Mouse (Mus musculus) liver, embryonic 14.5 days (tissue): ENCODE measurements around the gene Lcat. TPM values are rescaled to one million over a fixed set of nuclear protein-coding genes. Genes with fewer than 3 reads are reported as not detected.
A peak's percentile ranks its signal among the peaks of the same experiment; 100 is the strongest.

Experiments used
- ATAC-seq: fragments of 200-750 bp; cut with Nextera tagmentation; 2 replicates; pipeline ENCODE4 v1.8.0; 2017; ENCODE audit warnings: moderate number of reproducible peaks, mild to moderate bottlenecking, moderate library complexity; ENCODE audit not compliant: insufficient read depth
- DNase-seq, 3 experiments: peaks; one replicate each; pipeline ENCODE4 v3.0.0-alpha.2; 2012 to 2013; ENCODE audit warnings: low read depth in 3 of 3, low spot score in 3 of 3
- H3K27ac ChIP-seq: fragments of 300-500 bp; sonication (generic); 2 replicates; pipeline ENCODE4 v1.5.1; 2014; ENCODE audit warnings: moderate library complexity, mild to moderate bottlenecking, control low read depth, inconsistent platforms
- H3K27me3 ChIP-seq: fragments of 300-500 bp; sonication (generic); 2 replicates; pipeline ENCODE4 v1.6.1; 2014; ENCODE audit warnings: mild to moderate bottlenecking, low read length, moderate library complexity; ENCODE audit not compliant: control insufficient read depth, insufficient read depth
- H3K36me3 ChIP-seq: fragments of 300-500 bp; sonication (generic); replicated peaks from 2 replicates; pipeline ENCODE4 v1.6.1; 2014; ENCODE audit warnings: low read depth; ENCODE audit not compliant: control insufficient read depth, insufficient read depth
- H3K4me1 ChIP-seq, 2 experiments: fragments of 200-500 bp in 1 of 2; fragments of 300-500 bp in 1 of 2; sonication (generic) in 1 of 2; replicated peaks; 2 replicates each; pipeline ENCODE4 v1.6.1; 2012 to 2014; ENCODE audit warnings: antibody characterized with exemption in 1 of 2, inconsistent platforms in 1 of 2, low read length in 1 of 2; ENCODE audit not compliant: control insufficient read depth in 2 of 2, insufficient read depth in 2 of 2
- H3K4me2 ChIP-seq: fragments of 300-500 bp; sonication (generic); 2 replicates; pipeline ENCODE4 v1.6.1; 2014; ENCODE audit warnings: low read depth, mild to moderate bottlenecking, control low read depth, moderate library complexity
- H3K4me3 ChIP-seq, 2 experiments: fragments of 200-500 bp in 1 of 2; fragments of 300-500 bp in 1 of 2; sonication (generic) in 1 of 2; 2 replicates each; pipeline ENCODE4 v1.5.1; 2012 to 2014; ENCODE audit warnings: low read depth in 2 of 2, low read length in 2 of 2, mild to moderate bottlenecking in 2 of 2, control low read depth in 1 of 2, inconsistent platforms in 1 of 2, moderate library complexity in 1 of 2; ENCODE audit not compliant: insufficient read depth in 1 of 2
- H3K9ac ChIP-seq: fragments of 300-500 bp; sonication (generic); replicated peaks from 2 replicates; pipeline ENCODE4 v1.6.1; 2014; ENCODE audit warnings: mild to moderate bottlenecking, control low read depth, moderate library complexity
- H3K9me3 ChIP-seq: fragments of 300-500 bp; sonication (generic); 2 replicates; pipeline ENCODE4 v1.6.1; 2016; ENCODE audit warnings: low read length, mixed read lengths; ENCODE audit not compliant: control insufficient read depth
- CTCF ChIP-seq: IDR thresholded peaks from 2 replicates; pipeline ENCODE4 v1.5.1; 2016; ENCODE audit warnings: antibody characterized with exemption, low read depth, control low read depth
- EP300 ChIP-seq: IDR thresholded peaks from 2 replicates; pipeline ENCODE4 v1.6.1; 2016; ENCODE audit warnings: antibody characterized with exemption, low read depth
- WGBS: fragments of 180-500 bp; shearing (Covaris S2); extraction: QIAGEN DNeasy Blood & Tissue Kit; methylation state at CpG from one replicate; pipeline ENCODE4 v1.1.7; 2014; ENCODE audit not compliant: insufficient replicate concordance; 5-methylcytosine and 5-hydroxymethylcytosine counted together
- polyA plus RNA-seq, 2 experiments: library from polyadenylated mRNA; depleted of rRNA in 1 of 2; stranded (reverse) in 1 of 2; unstranded in 1 of 2; fragments of >200 nt; fragmentation: Nextera tagmentation in 1 of 2; extraction: Ambion mirVana in 1 of 2; gene quantifications; 2 replicates each; pipeline versions ENCODE4 v1.2.1 to v1.2.3; 2012 to 2014

Lcat gene
- polyA plus RNA-seq, 2 experiments, result 40.2 to 50.7 TPM

- 0 out of 2 replicates have a peak, but pooled peaks cover 5% of the 10 kb centered on the region for H3K36me3 ChIP-seq
- H3K4me1 ChIP-seq, result no peaks in the 10 kb centered on the region
- H3K27me3 ChIP-seq, result no peaks in the 10 kb centered on the region
- no peaks in the 10 kb centered on the region for H3K9me3 ChIP-seq
- ATAC-seq, result no peak
- H3K4me2 ChIP-seq, result no peak overlapping the region
- H3K4me3 ChIP-seq, result no peak overlapping the region
- no peak overlapping the region for H3K9ac ChIP-seq
- DNase-seq, result no peak
- 57% methylated on average over 3 of the region's 3 CpGs for WGBS
- H3K27ac ChIP-seq, result no peak overlapping the region
- TF ChIP-seq EP300 (no peak), CTCF (no peak)
Measured at GRCm38 (mm10) chr8:105919390-105919789, 23.8 kb downstream of the Lcat start.

- Histone ChIP-seq H3K27ac (peak overlapping the region; percentile 94), H3K4me2 (peak overlapping the region; percentile 85), H3K9ac (peak overlapping the region; percentile 100), H3K36me3 (no peaks in the 10 kb centered on the region), H3K27me3 (no peaks in the 10 kb centered on the region), H3K9me3 (no peaks in the 10 kb centered on the region), H3K4me1 (peaks cover 8 to 12% of the 10 kb centered on the region in 2 experiments), H3K4me3 (peak overlapping the region; percentile 80 to 99)
- no peak for TF ChIP-seq CTCF
- TF ChIP-seq EP300, result peak; percentile 41
- WGBS, result 10% methylated on average over 16 of the region's 16 CpGs
- DNase-seq, result peak; percentile 41 to 53 (median 42)
- peak; percentile 58 for ATAC-seq
Measured at GRCm38 (mm10) chr8:105900941-105901616, 42.1 kb downstream of the Lcat start.

- Histone ChIP-seq H3K27me3 (no peaks in the 10 kb centered on the region), H3K4me1 (peaks cover 8 to 12% of the 10 kb centered on the region in 2 experiments), H3K9me3 (no peaks in the 10 kb centered on the region), H3K36me3 (no peaks in the 10 kb centered on the region), H3K9ac (peak within 1 kb of the TSS; percentile 100), H3K4me2 (peak within 1 kb of the TSS; percentile 85), H3K27ac (peak within 1 kb of the TSS; percentile 94), H3K4me3 (peak within 1 kb of the TSS; percentile 80 to 99)
- TF ChIP-seq CTCF (0 out of 2 replicates have a peak, but pooled peaks have one; percentile 17), EP300 (no peak)
- WGBS, result under 1% methylated on average over 68 of the region's 68 CpGs
- DNase-seq, result peak; percentile 86 to 89 (median 87)
- peak; percentile 94 for ATAC-seq
Measured at GRCm38 (mm10) chr8:105900180-105900940, 42.8 kb downstream of the Lcat start, which contains the start of gene Pskh1. Pskh1 (plus strand) TSS chr8:105900441.

GRCm38 (mm10) chr8:105897801-105898480, 45.2 kb downstream of the Lcat start:
- Histone ChIP-seq H3K36me3 (no peaks in the 10 kb centered on the region), H3K27ac (no peak overlapping the region), H3K27me3 (no peaks in the 10 kb centered on the region), H3K4me3 (no peak overlapping the region), H3K4me1 (peaks cover 8 to 12% of the 10 kb centered on the region in 2 experiments), H3K9ac (no peak overlapping the region), H3K4me2 (no peak overlapping the region), H3K9me3 (no peaks in the 10 kb centered on the region)
- 72% methylated on average over 9 of the region's 9 CpGs for WGBS
- TF ChIP-seq CTCF (no peak), EP300 (no peak)
- no peak for DNase-seq
- ATAC-seq, result no peak
